Mouse (Mus musculus): ENCODE measurements around the gene Ddx42. TPM values are rescaled to one million over a fixed set of nuclear protein-coding genes. Genes with fewer than 3 reads are reported as not detected.

Ddx42 gene
- 65.4 TPM for polyA plus RNA-seq (2014; fragmentation: Illumina TruSeq; extraction: RNeasy Lipid Tissue Mini Kit (QIAGEN cat#74804); ENCODE audit: low read depth, low replicate concordance)

DNA sequence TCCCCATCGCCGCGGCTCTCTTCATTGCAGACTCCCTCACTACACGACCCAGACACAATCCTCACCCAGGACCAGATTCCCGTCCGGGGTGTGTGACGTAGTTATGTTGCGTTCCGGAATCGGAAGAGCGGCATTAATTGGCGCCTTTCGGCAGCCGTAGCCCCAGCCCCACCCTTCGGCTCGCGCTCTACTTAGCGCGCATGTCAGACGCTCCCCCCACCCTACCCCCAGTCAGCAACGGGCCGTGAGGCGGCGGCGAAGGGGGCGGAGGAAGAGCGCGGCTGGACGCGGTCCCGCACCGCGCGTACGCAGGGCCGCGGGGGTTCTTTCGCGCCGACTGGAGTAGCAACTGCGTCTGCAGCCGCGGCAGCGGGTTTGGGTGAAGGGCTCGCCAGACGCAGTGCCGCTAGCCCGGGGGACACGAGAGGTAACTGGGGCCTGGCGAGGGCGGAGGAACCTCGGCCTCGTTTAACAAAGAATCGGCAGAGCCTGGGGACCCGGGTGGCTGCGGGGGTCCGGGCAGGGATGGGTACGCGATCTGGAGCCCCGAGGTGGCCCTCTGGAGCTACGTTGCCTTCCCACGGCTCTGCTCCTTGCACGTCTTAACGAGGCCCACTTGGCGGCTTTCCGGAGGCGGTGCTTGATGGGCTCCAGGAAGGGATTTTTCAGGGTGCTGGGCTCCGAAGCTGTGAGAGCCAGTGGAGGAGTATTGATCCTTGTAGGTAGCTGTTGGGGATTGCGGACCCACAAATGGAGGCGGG lies at the start of gene Ddx42:
TSS of gene Ddx42 (plus strand) at position 197 of the 761 bp plus-strand sequence.

DNA sequence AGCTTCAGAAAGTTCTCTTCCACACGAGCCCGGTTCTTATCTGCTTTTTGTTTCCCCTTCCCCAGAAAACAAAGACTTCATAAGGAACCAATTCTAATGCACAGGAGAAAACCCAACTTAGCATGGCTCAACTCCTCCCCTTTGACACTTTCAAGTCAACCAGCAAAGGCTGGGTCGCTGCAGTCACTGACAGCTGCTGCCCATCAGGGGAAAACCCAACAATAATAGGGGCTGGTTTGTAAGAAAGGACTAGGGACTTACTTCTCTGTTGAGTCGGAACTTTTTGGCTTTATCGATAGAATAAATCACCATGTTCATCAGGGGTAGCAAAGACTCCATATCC lies 14.6 kb upstream of the Ddx42 start, which contains the start of gene Strada:
TSS of gene Strada (minus strand) at position 46 of the 343 bp plus-strand sequence.

GRCm38 (mm10) chr11:106215927-106216729 lies 598 bp upstream of the Ddx42 start, which contains the start of gene Ccdc47:
Ccdc47 (minus strand) TSS chr11:106216344.

DNA sequence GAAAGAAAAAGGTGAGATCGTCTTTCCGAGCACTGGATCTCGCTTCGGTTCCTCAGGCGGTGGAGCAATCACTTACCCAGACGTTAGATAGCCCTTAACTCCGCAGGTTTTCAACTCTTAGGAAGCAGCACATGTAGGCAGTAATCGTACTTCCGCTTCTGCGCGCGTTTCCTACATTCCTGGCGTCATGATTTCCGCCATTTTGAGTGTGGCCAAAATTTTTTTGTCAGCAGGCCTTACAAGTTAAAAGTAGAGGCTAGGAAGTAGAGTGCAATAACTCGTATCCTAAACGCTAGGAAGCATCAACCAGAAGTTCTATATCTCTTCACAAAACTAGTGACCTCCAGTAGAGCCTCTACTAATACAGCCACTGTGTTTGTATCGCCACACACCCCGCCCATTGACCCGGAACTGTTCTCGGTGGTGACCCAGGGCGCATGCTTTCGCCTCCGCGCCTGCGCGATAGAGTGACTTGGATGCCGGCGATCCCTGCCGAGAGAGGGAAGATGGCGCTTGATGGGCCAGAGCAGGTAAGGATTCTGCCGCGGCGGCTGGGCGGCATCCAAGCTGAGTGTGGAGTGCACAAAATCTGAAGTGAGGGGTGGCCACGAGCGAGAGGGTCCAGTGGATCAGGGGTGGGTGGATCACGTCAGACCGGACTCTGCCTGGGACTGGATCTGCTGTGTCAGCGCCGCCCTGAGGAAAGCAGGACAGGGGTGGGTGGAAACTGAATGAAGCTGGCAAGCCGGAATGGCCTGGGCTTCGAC lies 39.1 kb downstream of the Ddx42 start, which contains the start of the genes Ftsj3 and Psmc5:
TSS of gene Ftsj3 (minus strand) at position 395 of the 767 bp plus-strand sequence.
TSS of gene Psmc5 (plus strand) at position 470 of the 767 bp plus-strand sequence.

GRCm38 (mm10) chr11:106272644-106273310 lies 56.1 kb downstream of the Ddx42 start, which contains the start of gene Smarcd2:
Smarcd2 (minus strand) TSS chr11:106272972.

GRCm38 (mm10) chr11:106276454-106276853 lies 59.7 kb downstream of the Ddx42 start, which contains the start of gene Tcam1:
Tcam1 (plus strand) TSS chr11:106276672.

Other genes with a start within 250 kb of the Ddx42 start
- gene Ace, start 249.0 kb upstream of the Ddx42 start, polyA plus RNA-seq (2014; fragmentation: Illumina TruSeq; extraction: RNeasy Lipid Tissue Mini Kit (QIAGEN cat#74804); ENCODE audit: low read depth, low replicate concordance) = 4.3 TPM
- gene Ace3, start 222.3 kb upstream of the Ddx42 start, polyA plus RNA-seq (2014; fragmentation: Illumina TruSeq; extraction: RNeasy Lipid Tissue Mini Kit (QIAGEN cat#74804); ENCODE audit: low read depth, low replicate concordance) = not detected
- gene Kcnh6, start 208.8 kb upstream of the Ddx42 start, polyA plus RNA-seq (2014; fragmentation: Illumina TruSeq; extraction: RNeasy Lipid Tissue Mini Kit (QIAGEN cat#74804); ENCODE audit: low read depth, low replicate concordance) = not detected
- gene Dcaf7, start 180.1 kb upstream of the Ddx42 start, polyA plus RNA-seq (2014; fragmentation: Illumina TruSeq; extraction: RNeasy Lipid Tissue Mini Kit (QIAGEN cat#74804); ENCODE audit: low read depth, low replicate concordance) = 43.0 TPM
- 15.1 TPM for gene Taco1, start 150.9 kb upstream of the Ddx42 start, polyA plus RNA-seq (2014; fragmentation: Illumina TruSeq; extraction: RNeasy Lipid Tissue Mini Kit (QIAGEN cat#74804); ENCODE audit: low read depth, low replicate concordance)
- 9.6 TPM for gene Map3k3, start 132.3 kb upstream of the Ddx42 start, polyA plus RNA-seq (2014; fragmentation: Illumina TruSeq; extraction: RNeasy Lipid Tissue Mini Kit (QIAGEN cat#74804); ENCODE audit: low read depth, low replicate concordance)
- not detected for gene Gm10840, start 56.1 kb upstream of the Ddx42 start, polyA plus RNA-seq (2014; fragmentation: Illumina TruSeq; extraction: RNeasy Lipid Tissue Mini Kit (QIAGEN cat#74804); ENCODE audit: low read depth, low replicate concordance)
- 2.2 TPM for gene Limd2, start 56.1 kb upstream of the Ddx42 start, polyA plus RNA-seq (2014; fragmentation: Illumina TruSeq; extraction: RNeasy Lipid Tissue Mini Kit (QIAGEN cat#74804); ENCODE audit: low read depth, low replicate concordance)
- 8.9 TPM for gene Strada, start 14.8 kb upstream of the Ddx42 start, polyA plus RNA-seq (2014; fragmentation: Illumina TruSeq; extraction: RNeasy Lipid Tissue Mini Kit (QIAGEN cat#74804); ENCODE audit: low read depth, low replicate concordance)
- gene Ccdc47, start 582 bp upstream of the Ddx42 start, polyA plus RNA-seq (2014; fragmentation: Illumina TruSeq; extraction: RNeasy Lipid Tissue Mini Kit (QIAGEN cat#74804); ENCODE audit: low read depth, low replicate concordance) = 267 TPM
- gene Ftsj3, start 39.2 kb downstream of the Ddx42 start, polyA plus RNA-seq (2014; fragmentation: Illumina TruSeq; extraction: RNeasy Lipid Tissue Mini Kit (QIAGEN cat#74804); ENCODE audit: low read depth, low replicate concordance) = 20.9 TPM
- 33.4 TPM for gene Psmc5, start 39.2 kb downstream of the Ddx42 start, polyA plus RNA-seq (2014; fragmentation: Illumina TruSeq; extraction: RNeasy Lipid Tissue Mini Kit (QIAGEN cat#74804); ENCODE audit: low read depth, low replicate concordance)
- gene Smarcd2, start 56.0 kb downstream of the Ddx42 start, polyA plus RNA-seq (2014; fragmentation: Illumina TruSeq; extraction: RNeasy Lipid Tissue Mini Kit (QIAGEN cat#74804); ENCODE audit: low read depth, low replicate concordance) = 13.2 TPM
- gene Tcam1, start 59.7 kb downstream of the Ddx42 start, polyA plus RNA-seq (2014; fragmentation: Illumina TruSeq; extraction: RNeasy Lipid Tissue Mini Kit (QIAGEN cat#74804); ENCODE audit: low read depth, low replicate concordance) = not detected
- gene Gh, start 84.9 kb downstream of the Ddx42 start, polyA plus RNA-seq (2014; fragmentation: Illumina TruSeq; extraction: RNeasy Lipid Tissue Mini Kit (QIAGEN cat#74804); ENCODE audit: low read depth, low replicate concordance) = not detected
- gene Cd79b, start 97.8 kb downstream of the Ddx42 start, polyA plus RNA-seq (2014; fragmentation: Illumina TruSeq; extraction: RNeasy Lipid Tissue Mini Kit (QIAGEN cat#74804); ENCODE audit: low read depth, low replicate concordance) = not detected
- gene Scn4a, start 136.4 kb downstream of the Ddx42 start, polyA plus RNA-seq (2014; fragmentation: Illumina TruSeq; extraction: RNeasy Lipid Tissue Mini Kit (QIAGEN cat#74804); ENCODE audit: low read depth, low replicate concordance) = 0.23 TPM
- gene Prr29, start 148.5 kb downstream of the Ddx42 start, polyA plus RNA-seq (2014; fragmentation: Illumina TruSeq; extraction: RNeasy Lipid Tissue Mini Kit (QIAGEN cat#74804); ENCODE audit: low read depth, low replicate concordance) = not detected
- gene Icam2, start 171.1 kb downstream of the Ddx42 start, polyA plus RNA-seq (2014; fragmentation: Illumina TruSeq; extraction: RNeasy Lipid Tissue Mini Kit (QIAGEN cat#74804); ENCODE audit: low read depth, low replicate concordance) = 6.2 TPM